Mouse (Mus musculus) skeletal muscle tissue, adult 2 months (tissue): ENCODE measurements around the gene Klhdc2.
A peak's percentile ranks its signal among the peaks of the same experiment; 100 is the strongest.

Source experiments
- DNase-seq: peaks from one replicate; pipeline ENCODE4 v3.0.0-alpha.2; 2012; ENCODE audit warnings: low read depth, low spot score

Gene Klhdc2

DNA sequence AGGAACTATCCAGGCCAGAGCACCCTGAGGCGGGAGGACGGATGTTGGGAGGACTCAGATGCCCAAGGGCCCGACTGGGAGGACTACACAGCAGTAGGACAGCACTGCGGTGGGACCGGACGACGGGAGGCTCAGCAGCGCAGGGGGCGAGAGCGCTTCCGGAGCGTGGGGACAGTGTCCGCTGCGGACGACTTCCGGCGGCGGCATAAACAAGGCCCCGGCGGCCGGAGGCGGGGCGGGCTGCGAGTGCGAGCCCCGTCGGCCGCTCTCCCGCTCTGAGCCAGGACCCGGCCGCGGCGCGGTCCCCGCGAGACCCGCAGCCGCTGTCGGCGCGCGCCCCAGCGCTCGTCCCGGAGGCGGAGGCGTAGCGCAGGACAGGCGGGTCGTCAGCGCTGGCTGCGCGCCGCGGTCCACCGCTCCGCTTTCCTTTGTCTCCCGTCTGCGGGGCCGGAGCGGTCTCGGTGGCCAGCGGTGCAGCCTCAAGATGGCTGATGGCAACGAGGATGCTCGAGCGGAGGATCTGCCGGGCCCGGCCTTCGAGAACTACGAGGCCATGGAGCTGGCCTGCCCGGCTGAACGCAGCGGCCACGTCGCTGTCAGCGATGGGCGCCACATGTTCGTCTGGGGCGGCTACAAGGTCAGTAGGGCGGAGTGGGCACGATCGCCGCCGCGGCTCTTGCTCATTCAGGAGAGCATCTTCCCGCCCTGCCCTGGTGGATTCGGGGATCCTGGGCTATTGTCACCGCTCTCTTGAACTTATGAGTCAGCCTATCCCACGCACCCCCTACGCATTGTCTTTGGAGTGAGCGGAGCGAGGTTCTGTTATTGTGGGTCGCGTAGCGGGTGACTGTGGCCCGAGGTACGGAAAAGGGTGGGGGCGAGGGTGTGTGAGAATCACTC is at the start of gene Klhdc2:
Gene Klhdc2, plus strand, starts transcription at position 171 of the 900 bp plus-strand sequence.
- peak; percentile 87 for DNase-seq

DNA sequence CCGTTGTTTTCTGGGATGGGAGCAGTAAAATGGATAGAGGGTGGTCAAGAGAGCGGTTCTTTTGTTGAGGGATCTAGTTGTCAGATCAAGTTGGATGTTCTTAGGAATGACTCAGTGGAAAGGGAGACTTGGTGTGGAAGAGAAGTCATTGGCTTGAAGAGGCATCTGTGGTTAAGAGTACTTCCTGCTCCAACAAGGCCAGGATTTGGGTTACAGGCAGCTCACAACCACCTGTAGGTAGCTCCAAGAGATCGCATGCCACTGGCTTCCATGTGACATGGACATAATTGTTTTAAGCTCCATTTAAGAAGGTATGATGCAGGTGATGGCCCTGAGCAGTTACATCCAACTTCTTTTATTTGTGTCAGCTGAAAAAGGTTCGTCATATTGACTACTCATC is 46.7 kb upstream of the Klhdc2 start:
- DNase-seq: no peak

DNA sequence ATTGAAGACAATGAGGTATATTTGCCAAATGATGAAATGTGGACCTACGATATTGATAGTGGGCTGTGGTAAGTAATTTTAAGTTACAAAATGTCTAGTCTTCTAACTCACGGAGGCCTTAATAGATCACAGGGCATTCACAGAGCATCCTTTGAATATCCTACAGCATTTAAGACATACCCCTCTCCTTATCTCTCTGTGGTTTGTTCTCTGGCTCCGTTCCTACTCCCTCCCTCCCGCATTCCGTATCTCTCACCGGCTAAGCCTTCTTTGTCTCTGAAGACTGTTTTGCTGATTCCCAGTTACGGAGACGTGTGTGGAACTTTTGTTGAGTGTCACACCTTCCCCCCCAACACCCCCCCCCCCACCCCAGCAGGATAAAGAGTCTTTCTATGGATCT is 45.7 kb upstream of the Klhdc2 start:
- no peak for DNase-seq

DNA sequence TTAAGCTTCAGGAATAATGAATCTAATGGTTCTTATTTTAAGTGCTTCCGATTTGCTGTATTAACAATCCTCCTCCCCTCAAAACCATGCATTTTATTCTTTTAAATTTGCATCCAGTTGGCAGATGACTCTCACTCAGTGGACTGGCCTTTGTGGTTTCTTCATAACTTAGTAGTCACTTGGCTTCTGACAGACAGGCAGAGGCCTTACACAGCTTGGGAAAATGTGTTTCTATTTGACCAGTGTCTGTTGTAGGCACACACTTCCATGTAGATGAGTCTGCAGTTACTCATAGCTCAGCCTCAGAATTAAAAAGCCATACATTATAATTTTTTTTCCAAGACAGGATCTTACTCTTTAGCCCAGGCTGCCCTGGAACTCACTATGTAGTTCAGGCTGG is 42.7 kb upstream of the Klhdc2 start:
- no peak for DNase-seq

DNA sequence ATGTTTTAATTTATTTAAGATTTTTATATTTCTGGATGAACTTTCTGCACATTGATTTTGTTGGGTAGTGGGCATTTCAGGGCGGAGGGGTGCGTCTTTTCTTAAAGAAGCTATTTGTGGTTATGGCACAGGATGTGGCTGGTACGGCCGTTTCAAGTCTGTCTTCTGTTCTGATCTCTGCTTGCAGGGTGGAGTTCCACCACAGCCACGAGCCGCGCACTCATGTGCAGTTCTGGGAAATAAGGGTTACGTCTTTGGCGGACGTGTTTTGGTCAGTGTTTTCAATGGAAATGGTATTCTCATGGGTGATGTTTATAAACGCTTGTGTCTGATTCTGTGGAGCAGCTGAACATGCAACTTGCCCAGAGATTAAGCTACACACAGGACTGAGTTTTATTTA is 38.6 kb upstream of the Klhdc2 start:
- DNase-seq: no peak

DNA sequence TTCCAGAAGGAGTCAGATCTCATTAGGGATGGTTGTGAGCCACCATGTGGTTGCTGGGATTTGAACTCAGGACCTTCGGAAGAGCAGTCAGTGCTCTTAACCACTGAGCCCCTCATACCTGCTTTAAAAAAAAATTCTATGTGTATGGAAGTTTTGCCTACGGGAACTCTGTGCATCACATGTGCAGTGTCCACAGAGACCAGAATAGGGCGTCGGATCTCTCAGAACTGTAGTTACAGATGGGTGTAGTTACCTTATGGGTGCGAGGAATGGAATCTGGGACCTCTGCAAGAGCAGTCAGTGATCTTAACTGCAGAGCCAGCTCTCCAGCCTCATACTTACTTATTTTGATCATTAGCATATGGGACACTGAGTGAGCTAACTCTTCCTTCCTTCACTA is 34.2 kb upstream of the Klhdc2 start:
- DNase-seq: no peak

DNA sequence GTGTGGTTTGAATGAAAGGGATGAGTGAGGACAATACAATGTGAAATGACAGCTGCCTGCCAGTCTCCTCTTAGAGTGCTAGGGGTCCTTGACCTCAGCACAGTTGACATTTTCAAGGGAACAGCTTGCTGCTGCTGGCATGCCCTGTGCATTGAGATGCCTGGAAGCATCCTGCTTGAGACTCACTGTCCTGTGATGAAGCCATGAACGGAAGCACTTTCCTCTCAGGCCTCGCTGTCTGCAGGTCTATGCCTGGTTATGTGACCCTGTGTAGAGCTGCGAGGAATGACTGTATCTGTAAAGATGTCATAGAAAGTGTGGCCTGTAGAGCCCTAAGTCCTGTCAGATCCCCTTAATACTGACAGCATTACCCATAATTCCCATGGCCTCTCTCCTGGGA is 31.4 kb upstream of the Klhdc2 start:
- no peak for DNase-seq

DNA sequence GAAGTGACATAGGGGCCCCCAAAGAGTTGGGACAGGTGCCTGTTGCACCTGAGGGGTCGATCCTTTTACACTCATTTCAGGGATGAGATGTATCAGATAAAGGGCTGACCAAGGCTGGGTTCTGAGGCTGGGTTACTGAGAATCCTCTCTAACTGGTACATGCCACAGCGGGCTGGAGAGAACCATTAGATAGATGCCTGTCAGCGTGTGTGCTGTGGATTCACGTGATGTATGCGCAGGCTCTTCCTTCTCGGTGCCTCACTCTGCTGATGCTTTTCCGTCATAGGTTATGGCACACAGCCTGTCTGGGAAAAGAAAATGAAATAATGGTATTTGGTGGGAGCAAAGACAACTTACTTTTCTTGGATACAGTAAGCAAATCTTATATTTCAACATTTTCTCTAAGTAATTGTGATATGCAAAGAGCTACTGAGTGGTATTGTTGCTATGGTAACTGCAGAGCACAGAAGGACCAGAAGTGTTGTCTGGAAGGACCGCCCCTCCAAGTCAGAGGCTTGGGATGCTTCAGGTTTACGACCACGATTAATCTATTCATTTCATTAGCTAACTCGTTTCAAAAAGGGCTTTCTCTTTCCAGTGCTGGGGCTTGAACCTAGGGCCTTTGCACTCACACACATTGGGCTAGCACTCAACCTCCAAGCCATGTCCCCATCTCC is 28.4 kb upstream of the Klhdc2 start:
- DNase-seq: no peak

DNA sequence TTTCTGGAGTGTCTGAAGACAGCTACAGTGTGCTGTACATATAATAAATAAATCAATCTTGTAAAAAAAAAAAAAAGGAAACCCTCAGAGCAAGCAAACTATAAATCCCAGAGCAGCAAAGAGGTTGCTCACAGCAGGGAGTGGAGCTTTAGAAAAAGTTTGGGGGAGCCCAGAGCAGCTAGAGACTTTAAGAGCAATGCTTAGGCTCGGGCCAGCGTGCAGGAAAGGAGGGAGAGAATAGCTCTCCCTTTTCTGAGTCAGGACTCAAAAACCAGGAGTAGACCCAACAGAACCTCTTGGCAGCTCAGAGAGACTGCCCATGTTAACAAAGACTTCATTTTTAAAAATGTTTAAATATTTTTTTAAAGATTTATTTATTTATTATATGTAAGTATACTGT is 27.5 kb upstream of the Klhdc2 start:
- no peak for DNase-seq

DNA sequence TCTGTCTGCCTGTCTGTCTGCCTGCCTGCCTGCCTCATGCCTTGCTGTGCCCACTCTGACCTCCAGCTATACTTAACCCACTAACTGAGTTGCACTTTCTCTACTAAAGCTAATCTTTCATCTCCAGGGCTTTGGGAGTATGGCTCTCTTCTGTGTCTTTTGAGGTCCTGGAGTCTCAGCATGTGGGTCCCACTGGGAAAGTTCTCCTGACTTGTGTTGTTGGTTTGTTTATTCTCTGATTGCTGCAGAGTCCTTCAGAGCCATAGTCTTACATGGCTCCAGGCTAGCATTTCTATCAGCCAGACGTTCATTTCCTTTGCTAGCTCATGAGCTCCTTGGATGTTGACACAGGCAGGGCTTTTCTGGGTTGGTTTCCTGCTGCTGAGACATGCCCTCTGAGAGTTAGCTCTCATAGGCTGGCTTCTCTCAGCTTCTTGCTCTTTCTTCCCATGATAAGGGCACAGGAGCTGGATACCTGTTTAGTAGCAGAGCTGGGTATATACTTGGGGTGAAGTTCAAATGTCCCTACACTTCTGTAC is 16.5 kb upstream of the Klhdc2 start:
- DNase-seq: no peak

DNA sequence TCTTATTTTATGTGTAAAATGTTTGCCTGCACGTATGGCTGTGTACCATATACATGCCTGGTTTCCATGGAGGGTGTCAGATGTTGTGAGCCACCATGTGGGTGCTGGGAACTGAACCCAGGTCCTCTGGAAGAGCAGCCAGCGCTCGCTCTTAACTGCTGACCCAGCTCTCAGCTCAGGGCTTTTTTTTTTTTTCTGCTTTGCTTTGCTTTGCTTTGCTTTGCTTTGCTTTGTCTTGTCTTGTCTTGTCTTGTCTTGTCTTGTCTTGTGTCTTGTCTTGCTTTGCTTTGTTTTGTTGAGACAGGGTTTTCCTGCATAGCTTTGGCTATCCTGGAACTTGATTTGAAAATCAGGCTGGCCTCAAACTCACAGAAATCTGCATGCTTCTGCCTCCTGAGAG is 15.6 kb upstream of the Klhdc2 start:
- no peak for DNase-seq

DNA sequence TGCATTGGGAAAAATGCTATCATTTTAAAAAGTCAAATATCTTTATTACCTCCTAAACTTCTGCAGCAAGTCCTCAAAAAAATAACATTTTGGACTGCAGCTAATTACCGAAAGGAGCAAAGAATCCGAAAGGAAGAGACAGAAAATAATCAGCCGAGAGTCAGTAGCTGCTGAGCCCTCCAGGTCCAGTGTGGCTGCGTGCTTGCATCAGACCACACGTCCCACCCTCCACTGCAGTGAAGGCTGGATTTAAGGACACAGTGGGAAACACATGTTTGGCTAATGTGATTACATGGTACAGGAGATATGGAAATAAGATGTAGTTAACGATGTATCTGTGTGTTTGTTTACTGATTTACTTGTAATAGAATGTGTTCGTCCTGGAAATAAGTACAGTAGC is 13.3 kb upstream of the Klhdc2 start:
- no peak for DNase-seq

DNA sequence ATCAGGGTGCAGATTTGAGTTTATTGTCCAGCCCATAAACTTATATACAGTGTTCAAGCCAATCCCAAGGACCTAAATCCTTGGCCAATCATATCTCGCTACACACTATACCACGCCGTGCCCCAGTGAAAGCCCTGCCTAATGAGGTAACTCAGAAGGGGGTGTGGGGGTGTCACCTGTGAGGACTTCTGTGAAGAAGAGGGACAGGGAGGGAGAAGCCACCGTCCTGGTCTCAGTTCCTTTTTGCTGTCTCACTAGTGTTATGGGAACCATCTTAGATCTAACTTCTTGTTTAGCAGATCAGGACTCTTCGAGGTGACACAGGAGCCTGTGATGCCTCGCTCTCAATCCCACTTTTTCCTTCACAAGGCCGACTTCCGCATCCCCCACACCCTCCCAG is 8.9 kb upstream of the Klhdc2 start:
- DNase-seq: no peak

DNA sequence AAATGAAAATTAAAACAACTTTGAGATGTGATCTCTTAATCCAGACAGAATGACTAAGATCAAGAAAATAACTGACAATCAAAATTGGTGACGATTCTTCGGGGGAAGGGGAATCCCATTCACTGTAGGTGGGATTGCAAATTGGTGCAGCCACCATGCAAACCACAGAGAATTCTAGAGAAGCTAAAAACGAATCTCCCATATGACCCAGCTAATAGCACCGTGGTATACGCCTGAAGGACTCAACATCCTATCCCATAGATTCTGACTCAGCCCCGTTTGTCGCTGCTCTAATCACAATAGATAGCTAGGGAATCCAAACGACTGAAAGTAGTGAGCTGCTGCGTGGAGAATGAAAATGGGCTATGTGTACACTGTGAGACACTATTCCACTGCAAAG is 7.8 kb upstream of the Klhdc2 start:
- DNase-seq: no peak

DNA sequence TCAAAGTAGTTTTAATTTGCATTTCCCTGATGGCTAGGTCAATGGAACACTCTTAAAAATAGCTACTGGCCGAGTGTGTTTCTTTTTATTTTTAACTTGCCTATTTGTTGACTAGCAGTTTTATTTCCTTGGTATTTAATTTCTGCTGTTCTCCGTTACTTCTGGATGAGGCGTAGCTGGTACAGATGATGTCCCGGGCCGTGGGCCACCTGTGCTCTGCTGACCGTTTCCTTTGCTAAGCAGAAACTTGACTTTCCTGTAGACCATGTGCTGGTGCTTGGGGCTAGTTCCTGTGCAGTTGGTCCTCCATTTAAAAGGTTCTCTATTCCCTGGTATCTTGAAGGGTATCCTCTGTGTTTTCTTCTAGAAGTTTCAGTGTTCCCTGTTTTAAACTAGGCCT is 4.1 kb upstream of the Klhdc2 start:
- DNase-seq: peak; percentile 64

DNA sequence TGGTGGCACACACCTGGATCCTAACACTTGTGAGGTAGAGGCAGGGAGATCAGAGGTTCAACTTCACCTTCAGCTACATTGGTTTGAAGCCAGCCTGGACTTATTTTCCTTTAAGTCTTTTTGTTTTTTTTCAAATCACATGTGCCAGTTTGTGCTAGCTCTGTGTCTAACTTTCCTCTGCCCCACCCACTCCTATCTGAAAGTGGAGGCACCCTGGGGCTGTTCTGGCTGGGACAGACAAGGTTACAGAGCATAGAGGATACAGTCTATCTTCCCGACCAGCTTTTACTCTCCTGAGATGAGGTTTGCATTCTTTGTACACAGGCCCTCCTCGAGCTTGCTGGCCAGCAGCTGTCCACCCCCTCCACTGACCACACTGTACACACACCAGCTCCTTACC is 2.7 kb upstream of the Klhdc2 start:
- DNase-seq: no peak

DNA sequence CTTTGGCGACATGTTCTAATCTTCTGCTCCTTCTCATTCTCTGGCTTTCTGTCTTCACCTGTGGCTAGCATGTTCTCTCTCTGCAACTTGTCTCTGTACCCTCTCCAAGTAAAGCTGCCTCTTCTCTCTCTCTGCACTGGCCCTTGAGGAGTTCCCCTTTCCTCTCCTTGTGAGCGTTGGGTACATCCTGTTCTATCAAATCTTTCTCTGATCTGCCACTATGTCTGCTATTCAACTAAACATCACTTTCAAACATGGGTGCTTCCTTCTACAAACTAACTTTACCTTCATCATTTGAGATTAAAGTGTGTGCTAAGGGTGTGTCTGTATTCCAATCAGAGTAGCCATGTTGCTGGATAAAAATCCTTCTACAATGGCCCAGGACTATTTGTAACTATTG is 1.5 kb upstream of the Klhdc2 start:
- no peak for DNase-seq

DNA sequence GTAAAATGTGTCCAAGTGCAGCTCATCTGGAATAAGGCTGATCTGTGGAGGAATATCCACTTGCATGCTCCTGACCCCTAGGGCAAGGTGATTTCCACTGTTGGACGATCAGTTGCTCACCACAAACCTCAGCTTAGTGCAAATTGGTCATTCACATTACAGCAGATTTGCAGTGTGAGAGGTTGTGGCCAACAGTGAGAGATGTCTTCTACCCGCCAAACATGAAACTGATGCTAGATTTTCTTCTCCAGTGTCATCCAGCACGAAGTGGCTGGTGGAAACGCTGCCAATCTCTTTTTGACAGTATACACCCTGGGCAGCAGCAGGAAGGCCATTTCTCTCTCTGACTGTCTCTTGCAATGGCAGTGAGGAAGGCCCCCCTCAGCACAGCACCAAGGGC is 830 bp upstream of the Klhdc2 start:
- peak; percentile 34 for DNase-seq

DNA sequence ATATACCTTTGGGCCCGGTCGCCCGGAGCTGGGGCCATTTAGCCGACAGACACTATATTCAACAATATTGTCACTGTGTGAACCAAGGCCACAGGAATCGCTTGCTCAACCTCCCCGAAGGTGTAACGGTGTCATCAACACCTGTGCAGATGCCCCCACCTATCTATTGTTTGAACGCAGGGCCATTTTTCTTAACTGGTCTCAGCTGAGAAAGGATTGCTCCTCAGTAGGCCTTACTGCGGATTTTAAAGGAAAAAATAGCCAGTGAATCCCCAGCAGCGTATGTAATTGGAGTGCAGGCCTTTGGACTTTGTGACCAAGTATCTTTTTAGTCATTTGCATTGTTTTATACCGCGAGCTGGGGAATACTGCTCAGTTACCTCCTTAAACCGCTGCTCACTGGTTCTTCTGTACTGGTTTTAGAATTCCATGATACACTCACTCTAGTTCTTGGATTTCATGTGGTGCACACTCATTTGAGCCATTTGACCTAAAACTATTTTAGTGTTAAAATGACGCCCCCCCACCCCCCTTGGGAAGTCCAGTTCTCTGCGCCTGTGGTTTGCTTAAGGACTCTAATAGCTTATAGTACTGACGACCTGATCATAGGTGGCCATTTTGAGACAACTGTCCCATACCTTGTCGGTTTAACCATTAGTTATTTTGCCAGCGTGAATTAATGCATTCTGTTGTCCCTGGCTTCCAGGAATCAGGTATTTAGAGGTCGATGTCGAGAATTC is 1.1 kb downstream of the Klhdc2 start:
- no peak for DNase-seq

DNA sequence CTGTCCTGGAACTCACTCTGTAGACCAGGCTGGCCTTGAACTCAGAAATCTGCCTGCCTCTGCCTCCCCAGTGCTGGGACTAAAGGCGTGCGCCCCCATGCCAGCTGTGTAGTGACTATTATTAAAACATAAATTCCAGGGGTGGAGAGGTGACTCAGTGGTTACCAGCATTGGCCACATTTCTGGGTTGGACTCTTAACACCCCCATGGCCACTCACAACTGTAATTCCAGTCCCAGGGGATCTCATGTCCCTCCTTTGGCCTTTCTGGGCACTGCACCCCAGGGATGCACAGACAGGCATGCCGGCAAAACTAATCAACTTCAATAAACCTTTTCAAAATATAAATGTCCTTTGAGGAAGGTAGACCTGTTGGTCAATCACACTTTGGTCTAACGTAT is 1.8 kb downstream of the Klhdc2 start:
- DNase-seq: no peak

DNA sequence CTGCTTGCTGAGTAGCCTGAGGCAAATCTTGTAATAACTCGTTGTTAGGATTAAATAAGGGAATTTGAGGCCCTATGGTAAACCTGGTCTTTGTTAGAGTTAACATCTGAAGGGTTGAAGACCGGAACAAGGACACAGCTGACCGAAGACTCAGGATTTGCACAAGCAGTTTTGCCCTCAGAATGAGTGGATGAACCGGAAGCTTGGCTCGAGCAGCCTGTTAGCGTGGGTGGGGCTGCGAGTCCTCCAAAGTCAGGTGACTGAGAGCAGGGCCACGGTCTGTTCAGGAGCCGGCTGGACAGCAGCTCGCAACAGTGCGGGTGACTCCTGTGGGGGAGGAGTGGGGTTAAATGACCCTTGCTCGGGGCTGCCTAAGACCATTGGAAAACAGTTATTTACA is 2.8 kb downstream of the Klhdc2 start:
- DNase-seq: no peak

DNA sequence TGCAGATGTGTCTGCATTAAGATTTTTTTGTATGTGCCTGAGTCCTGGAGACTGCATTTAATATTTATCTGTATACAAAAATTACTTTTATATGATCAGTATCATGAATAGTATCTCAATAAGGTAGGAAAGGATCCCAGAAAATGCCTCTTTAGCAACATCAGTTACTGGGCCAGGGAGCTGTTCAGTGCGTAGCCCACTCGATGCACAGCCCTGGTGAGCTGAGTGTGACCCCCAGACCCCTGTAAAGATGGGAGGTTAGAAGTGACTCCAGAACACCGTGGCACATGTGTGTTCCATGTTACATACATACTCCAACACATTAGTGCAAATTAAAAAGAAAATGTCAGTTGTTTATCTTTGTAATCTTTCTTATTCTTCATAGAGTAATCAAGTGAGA is 3.4 kb downstream of the Klhdc2 start:
- DNase-seq: no peak
